Mouse (Mus musculus) thymus, postnatal 36 days (tissue): Measurements from ENCODE around the gene Ldlrad3.

ENCODE experiments used
- DNase-seq, 2 experiments: peaks; one replicate each; pipeline ENCODE4 v3.0.0; 2022; ENCODE audit warnings: mixed read lengths in 2 of 2

Gene Ldlrad3

DNA sequence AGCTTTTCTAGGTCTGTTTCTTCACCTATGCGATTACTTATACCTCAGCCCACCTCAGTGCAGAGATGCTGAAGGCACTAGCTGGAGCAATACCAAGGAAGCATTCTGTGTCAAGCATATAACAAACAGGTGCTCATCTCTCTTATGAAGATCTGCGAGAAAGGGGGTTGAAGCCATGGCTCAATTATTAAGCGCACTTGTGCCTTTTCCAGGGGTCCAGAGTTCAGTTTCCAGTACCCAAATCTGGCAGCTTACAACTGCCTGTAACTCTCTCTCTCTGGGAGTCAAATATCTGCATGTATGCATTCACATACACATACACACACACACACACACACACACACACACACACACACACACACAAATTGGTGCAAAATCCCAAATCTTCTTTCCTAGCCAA, 72.4 kb downstream of the Ldlrad3 start:
- DNase-seq = no peak

DNA sequence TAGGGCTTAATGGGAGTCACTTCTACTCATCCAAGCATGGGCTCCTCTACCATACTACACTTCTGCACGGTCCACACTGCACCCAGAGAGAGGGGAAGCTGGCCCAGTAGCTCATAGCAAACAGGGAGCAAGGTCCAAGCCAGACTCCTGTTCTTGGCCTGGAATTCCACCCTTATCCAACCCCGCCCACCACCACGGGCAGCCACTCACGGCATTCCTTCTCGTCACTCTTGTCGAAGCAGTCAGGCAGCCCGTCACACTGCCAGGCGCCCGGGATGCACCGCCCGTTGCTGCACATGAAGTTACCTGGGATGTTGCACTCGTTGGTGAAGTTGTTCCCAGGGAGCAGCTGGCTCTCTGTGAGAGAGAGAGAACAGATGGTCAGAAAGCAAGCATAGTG, 72.9 kb downstream of the Ldlrad3 start:
- DNase-seq = no peak

DNA sequence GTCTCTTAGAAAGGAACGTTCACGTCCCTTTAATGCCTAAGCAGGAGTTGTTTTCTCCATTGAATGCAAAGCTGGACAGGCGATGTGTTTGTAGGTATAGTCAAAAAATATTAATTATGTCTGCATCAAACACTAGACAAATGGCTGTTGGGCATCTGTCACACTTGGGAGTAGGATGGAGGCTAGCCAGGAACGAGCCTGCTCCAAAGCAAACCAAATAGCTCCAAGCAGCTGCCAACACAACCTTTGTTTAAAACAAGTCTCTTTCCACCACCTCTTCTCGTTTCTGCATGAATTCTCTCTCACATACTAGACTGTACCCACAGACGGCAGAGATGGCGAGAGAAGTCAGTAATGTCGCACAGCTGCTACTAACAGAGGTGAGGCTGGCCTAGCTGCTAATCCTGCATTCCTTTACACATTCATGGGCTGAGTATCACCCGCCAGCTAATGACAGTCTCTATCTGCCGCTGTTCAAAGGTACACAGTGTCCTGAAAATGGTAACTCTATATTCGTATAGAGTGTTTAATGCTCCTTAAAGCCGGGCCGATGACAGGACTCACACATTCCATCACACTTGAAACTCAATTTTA, 74.2 kb downstream of the Ldlrad3 start:
- DNase-seq = no peak

DNA sequence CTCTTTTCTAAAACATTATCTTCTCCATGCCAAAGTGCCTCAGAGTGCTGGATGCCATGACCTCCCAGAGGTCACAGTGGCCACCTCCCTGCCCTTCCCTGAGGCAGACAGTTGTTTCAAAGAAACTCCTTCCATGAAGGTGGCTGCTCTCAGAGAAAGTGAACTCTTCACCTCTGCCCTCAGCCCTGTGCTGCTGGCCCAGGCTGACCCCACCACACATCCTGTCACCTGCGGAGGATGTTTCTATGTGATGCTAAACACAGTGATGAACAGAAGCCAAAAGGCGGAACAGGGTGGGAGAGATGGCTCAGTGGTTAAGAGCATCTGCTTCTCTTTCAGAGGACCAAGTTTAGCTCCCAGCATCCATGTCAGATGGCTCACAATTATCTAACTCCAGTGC, 75.9 kb downstream of the Ldlrad3 start:
- peak; percentile 45 to 68 for DNase-seq

DNA sequence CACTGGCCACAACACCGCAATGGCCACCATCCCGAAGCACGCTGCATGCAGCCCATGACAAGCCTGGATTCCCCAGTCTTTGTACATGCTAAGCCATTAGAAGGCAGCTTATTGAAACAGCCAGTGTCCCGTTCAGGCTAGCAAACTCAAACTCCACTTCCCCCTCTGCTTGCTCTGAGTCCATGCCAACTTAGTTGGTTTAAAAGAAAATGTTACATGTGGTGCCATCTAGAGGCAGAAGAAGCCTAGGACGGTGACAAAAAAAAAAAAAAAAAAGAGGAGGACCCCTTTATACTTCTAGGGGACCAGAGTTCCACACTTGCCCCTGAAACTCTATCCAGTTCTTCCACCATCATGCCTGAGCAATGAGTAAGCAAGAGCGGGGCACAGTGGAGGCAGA, 78.9 kb downstream of the Ldlrad3 start:
- DNase-seq = peak in 1 of 2 experiments; percentile 30

DNA sequence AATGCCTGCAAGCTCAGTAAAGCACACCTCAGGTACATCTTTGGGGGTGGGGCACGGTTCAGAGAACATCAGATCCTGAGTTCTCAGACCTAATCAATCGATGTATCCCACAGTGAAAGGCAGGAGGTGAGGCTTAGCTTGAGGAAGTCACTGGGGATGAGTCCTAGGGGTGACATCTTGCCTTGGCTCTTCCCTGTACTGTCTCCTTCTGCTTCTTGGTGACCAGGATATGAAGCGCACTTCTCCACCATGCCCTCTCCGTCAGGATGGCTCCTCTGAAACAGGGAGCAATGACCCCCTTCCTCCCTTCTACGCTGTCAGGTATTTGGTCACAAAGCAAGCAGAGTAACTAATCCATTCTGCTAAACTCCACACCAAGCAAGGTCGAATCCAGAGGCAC, 79.5 kb downstream of the Ldlrad3 start:
- no peak for DNase-seq

DNA sequence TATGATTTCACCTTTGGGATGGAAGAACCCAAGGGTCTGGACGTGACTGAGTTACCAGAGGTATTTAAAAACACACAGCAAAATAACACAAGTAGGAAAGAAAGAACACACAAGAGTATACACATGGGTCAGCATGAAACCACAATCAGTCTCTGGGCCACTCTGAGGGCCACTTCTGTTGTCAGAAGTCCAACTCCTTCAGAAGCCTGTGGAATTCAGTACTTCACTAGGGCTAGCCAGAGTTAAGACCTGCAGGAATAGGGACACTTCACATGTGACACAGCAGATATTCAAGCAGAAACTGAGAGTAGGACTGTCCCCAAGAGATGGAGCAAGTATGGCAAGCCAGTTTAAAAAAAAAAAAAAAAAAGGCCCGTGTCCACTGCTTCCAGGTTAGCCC, 80.7 kb downstream of the Ldlrad3 start:
- DNase-seq = no peak

DNA sequence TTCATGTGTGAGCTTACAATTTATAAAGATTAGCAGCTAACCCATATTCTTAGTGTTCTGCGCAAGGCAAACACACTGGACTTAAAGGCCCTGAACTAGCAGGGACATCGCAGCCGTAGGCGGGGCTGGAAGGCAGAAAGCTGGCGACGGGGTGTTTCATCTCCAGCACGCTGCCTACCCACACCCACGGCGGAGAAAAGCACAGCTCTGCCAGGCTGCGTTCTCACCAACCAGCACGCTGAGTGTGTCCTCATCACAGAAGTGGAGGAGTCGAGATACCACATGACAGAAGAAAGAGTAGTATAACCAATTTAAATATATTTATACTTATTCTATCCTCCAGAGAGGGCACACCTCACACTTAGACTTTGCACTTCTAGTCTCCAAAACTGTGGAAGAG, 82.2 kb downstream of the Ldlrad3 start:
- no peak for DNase-seq

DNA sequence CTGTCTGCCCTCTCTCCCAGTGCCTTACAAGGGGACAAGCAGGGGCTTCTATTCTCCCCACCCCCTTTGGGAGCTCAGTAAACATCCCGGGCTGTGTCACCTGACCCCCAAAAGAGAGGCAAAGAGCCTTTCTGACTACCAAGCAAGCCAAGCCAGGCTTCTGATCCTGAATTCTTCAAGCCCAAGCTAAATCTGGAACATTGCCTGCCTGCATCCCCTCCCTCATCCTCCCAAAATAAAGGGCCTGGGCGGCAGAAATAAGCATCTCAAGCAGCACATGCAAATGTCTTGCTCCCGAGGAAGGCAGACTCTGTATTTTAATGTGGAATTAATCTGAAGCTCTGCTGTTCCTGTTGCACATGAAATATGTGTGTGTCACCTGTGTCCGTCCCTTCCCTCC, 85.7 kb downstream of the Ldlrad3 start:
- no peak for DNase-seq

DNA sequence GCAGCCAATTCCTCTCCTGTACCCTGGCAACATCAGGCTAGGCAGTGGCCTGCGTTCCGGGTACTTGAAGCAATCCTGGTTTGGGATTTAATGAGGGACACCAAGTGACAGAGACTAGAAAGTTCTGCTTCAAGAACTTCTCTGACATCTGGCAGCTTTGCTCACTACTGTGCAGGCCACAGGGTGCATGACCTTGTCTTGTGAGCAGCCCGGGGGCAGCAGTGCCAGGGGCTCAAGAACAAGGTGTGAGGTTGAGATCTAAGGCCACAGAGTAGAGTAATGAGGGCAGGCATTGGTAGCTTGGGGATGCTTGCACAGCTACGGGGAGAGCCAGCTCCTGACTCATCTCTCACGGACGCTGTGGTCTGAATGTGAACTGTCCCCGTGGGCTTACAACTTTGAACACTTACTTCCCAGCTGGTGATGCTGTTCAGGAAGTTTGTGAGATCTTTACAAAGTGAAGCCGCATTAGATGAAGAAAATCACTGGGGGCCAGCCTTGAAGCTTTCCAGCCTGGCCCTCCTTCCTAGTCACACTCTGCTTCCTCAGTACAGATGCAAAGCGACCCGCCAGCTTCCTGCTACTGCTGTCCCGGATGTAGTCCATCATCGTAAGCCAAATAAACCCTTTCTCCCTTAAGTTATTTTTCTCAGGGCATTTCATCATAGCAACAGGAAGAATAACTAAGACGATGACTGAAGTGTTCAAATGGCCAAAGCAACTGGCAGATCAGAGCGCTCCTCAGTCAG, 86.3 kb downstream of the Ldlrad3 start:
- no peak for DNase-seq

DNA sequence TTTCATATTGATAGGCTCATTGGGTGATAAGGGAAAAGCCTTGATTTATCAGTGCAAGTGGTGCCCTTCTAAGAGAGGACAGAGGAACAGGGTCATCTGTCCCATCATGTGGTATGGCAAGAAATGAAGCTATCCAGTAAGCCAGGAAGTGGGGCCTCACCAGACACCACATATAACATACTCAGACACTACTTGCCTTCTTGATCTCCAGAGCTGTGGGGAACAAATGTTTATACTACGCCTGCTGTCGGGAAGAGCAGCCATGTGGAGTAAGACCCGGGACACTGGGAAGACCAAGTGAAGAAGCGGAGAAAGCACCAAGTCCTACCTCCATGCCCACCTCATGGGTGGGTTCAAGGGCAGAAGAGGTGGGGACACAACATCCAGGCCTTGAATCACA, 86.9 kb downstream of the Ldlrad3 start:
- DNase-seq = no peak

DNA sequence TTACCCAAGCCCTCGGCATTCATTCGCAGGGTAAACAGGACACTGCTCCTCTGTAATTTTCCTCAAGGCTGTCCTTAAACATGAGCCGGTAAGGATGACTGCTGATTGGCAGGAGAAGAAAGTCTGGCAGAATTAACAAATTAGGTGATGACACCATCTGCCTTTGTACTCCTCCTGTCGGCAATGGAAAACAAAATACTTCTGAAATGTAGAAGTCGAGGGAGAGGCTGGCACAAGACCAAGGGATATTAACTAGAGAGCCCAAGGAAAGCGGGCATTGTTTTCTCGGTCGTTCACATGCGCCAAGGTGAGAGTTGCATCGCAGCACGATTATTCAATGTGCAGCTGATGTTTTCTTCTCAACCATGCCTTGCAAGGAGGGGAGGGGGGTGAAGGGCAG, 91.4 kb downstream of the Ldlrad3 start:
- no peak for DNase-seq

DNA sequence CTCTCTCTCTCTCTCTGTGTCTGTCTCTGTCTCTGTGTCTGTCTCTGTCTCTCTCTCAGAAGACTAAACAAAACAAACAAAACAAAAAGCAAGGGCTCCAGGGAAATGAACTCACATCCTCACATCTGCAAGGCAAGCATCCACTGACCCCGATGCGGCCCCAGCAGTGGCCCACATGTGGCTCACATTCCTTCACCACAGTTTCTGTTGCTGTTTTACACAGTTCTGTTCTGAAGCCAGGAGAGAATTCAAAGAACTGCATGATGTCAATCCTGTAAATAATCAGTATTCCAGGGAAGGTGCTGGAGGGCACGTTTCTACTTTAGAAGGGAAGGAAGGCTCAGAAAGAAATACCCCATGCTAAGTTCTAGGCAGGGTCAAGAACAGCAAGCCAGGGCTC, 91.9 kb downstream of the Ldlrad3 start:
- DNase-seq = no peak

DNA sequence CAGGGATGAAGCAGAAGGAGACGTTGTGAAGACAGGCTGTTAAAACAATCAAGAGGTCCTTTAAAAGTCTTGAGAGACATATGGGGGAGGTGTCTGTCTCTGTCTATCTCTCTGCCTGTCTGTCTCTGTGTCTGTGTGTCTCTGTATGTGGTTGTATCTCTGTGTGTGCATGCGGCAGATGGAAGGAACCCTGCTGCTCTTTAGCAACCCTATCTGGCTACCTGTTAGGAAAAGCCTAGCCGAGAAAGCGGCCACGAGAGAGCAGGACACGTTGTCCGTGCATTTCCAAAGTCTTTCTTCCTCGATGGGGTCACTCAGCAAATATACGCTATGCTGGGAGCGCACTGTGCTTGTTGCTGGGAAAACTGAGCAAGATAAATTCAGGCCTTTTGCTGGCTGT, 93.6 kb downstream of the Ldlrad3 start:
- DNase-seq = no peak

DNA sequence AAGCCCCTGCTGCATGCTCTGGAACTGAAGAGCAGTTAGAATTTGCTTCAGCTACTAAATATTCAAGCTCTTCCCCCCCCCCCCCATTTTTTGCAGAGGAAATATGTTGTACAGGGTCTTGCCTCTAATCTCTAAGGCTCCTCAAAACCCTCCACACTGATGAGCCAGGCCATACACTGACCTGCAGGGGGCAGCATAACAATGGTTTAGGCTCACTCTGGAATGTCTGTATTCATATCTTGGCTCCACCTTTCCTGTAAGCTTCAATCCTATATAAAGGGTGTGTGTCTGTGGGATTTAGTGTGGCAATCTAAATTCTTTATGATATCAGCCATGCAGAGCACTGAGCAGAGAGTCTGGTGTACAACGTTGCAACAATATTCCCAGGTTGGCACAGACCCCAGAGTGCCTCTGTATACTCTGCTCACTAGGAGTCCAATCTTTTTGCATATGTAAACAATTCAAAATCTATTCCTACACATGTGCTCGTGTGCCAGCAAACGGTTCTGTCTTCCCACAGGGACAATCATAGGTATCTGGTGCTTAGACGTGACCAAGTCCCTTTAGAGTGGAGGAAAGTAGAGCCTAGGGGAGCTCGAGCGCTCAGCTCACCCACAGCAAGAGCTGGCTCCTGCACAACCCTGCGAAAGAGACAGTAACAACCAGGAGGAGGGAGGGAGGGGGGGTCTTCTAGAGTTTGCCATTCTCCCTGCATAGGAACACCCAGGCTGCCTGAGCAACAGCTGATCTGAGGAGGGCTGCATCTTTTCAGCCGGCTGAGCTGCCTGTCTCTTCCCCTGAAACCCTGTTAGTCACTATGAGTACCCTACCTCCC, 94.5 kb downstream of the Ldlrad3 start:
- DNase-seq = peak; percentile 64 to 68

DNA sequence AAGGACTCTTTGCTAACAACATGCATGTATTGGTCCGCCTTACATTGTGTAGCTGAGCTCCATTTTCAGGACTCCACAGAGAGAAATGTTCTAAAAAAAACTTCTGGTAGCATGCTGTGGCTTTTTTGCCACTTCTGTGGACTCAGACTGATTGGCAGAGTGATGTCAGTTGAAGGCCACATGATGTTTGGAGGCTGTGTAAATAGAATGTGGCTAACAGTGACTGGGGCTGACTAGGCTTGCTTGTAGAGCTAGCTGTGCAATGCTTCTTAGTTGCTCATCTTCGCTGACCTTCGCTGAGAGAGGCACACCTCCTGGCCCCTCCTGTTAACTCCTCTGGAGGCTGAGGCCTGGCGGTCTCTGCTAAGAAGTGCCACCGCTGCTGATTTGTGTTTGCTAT, 98.4 kb downstream of the Ldlrad3 start:
- no peak for DNase-seq

DNA sequence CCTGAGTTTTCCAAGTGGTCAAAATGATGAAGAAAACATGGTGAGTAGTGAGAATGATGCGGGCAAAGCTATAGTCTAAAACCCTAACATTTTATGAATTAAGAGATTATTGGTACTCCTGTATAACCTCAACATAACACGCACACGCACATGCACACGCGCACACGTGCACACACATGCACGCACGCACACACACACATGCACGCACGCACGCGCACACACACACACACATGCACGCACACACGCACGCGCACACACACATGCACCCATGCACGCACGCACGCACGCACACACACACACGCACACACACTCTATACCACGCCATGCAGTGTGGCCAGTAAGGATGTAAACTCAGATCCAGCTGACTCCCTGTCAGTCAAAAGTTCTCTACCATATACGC, 99.6 kb downstream of the Ldlrad3 start:
- no peak for DNase-seq

DNA sequence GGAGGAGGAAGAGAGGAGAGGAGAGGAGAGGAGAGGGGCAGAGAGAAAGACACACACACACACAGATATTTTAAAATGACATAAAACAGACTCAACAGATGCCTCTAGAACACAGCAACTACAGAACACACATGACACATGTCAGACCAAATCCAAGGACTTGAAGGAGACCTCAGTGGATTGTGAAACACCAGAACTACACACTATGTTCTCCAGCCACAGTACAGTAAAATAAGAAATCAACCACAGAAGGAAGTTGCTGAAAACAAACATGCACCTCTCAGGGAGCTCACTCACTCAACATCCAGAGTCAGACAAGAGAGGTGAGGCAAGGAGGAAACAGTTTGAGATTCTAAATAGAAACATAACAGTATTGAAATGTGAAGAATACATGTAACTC, 103.4 kb downstream of the Ldlrad3 start:
- DNase-seq = no peak

DNA sequence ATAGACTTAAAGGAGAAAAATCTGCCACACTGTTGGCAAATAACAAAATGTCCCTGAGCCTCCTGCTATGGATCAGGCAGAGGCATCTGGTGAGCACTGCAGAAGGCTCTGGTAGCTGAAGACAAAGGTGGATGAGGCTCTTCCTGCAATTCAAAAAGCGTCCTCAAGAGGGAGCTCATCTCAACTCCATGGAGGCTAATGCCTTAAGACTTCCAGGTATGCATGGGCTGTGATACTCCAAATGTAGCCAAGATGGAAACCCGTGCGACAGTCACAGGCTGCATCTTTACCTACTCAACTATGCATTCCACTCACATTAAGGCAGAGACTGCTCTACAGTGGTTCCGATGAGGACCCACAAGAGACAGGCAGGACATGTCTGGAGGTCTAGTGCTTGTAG, 108.6 kb downstream of the Ldlrad3 start:
- DNase-seq = peak; percentile 68 to 75

DNA sequence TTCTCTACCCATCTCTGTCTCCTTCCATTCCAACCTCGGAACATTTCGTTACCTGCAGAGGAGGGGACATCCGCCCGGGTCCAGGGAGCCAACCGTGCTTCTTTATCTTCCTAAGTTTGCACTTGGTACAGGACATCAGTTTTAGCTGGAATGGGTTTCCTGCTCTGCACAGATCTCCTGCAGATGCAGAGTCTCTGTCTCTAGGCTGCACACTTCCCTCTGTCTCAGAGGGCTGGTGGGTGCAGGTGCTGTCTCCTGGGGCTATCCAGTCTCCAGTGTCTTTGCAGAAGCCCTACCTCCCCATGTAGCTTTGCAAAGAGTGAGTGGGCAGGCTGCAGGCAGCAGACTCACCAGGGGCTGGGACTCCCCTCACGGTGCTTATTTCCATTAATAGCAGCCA, 109.9 kb downstream of the Ldlrad3 start:
- DNase-seq = peak; percentile 53 to 68

DNA sequence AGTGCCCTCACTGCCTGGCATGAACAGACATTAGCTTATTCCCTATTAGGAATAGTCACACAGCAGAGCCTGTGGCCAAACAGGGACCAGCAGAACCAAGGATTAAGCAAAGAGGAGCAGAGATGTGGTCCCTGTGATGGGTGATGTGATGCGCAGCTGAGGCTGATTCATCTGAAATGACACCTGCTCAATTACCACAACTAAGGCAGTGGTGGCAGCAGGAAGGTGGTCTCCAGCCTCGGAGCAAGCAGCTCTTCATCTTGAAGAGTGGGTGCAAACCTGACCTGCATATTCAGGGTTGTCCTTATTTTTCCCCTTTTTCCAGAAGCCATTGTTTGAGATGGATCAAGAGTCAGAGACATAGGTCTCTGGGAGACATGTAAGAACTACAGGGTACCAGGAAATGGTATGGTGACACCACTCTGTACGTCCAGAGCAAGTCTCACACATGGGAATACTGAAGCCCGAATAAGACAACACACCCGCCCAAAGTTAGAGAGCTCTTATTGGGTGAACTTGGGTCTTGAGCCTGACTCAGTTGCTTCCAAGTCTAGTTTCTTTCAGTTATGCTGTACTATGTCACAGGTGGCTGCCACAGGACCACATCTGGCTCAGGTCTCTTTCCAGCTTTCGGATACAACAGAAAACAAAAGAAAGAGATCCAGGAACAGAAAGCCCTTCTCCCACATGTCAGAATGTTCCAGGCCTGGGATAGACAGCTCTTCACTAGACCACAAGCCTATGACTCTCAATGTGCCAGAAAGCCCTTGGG, 112.7 kb downstream of the Ldlrad3 start:
- DNase-seq = peak; percentile 63 to 78

DNA sequence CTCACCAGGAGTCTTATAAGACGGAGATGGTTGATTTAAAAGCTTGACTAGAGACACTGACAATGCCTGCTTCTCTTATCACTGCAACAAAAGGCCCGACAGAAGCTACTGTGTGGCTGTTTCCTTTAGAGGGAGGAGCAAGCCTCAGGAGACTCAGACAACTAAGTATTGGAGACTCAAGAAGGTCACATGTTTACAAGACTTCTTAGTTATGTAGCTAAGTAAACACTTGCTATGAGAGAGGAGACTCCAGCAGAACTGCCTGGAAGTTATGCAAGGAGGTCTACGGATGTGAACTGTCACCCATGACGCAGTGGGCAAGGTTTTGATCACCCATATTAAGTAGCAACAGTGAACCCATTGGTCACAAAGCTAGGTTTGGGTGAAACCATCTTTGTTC, 113.3 kb downstream of the Ldlrad3 start:
- DNase-seq = no peak

DNA sequence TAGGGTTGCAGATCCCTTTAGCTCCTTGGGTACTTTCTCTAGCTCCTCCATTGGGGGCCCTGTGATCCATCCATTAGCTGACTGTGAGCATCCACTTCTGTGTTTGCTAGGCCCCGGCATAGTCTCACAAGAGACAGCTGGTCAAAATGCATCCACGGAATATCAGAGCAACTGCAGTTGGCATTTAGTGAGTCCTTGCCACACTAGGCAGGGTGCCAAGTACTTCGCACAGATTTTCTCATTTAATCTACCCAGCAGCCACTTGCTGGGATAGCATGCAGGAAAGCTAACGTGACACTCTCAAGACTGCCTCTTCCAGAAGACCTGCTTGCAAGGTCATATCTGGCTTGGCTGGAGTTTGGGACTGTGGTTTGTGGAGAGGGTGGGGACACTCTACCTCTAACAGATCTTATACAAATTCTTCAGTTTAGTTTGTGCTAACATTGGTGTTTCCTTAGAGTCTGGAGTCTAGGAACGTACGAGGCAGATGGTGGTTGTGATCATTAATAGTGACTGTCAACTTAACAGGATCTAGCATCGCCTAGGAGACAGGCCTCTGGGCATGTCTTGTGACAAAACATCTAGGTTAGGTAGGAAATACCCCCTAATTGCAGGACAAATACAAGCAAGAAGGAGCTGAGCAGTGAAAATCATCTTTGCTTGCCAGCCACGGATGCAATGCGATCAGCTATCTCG, 115.0 kb downstream of the Ldlrad3 start:
- DNase-seq = no peak
